Mouse (Mus musculus) intestine, embryonic 14.5 days (tissue): ENCODE results near the gene Trim30b. TPM values are rescaled to one million over a fixed set of nuclear protein-coding genes. Genes with fewer than 3 reads are reported as not detected.
"Not testable (repeated sequence)": the region's sequence is repeated elsewhere in the genome, so short reads cannot be mapped to it uniquely, and the experiment has no call there.

ENCODE experiments used
- ATAC-seq: fragments of 200-750 bp; cut with Nextera tagmentation; replicated peaks from 2 replicates; pipeline ENCODE4 v1.8.0; 2017; ENCODE audit warnings: low read depth, moderate number of reproducible peaks, moderate TSS enrichment, moderate library complexity; ENCODE audit not compliant: low FRiP score, low TSS enrichment
- DNase-seq: peaks from one replicate; pipeline ENCODE4 v3.0.0-alpha.2; 2018; ENCODE audit warnings: low spot score
- H3K27ac ChIP-seq: fragments of 300-500 bp; sonication (generic); 2 replicates; pipeline ENCODE4 v1.5.1; 2014; ENCODE audit warnings: low read depth, mild to moderate bottlenecking, control low read depth
- H3K27me3 ChIP-seq: fragments of 300-500 bp; sonication (generic); replicated peaks from 2 replicates; pipeline ENCODE4 v1.6.1; 2014; ENCODE audit warnings: low read length, control low read depth; ENCODE audit not compliant: control insufficient read depth, insufficient read depth
- H3K36me3 ChIP-seq: fragments of 300-500 bp; sonication (generic); 2 replicates; pipeline ENCODE4 v1.6.1; 2014; ENCODE audit warnings: low read length, control low read depth; ENCODE audit not compliant: control insufficient read depth, insufficient read depth
- H3K4me1 ChIP-seq: fragments of 300-500 bp; sonication (generic); replicated peaks from 2 replicates; pipeline ENCODE4 v1.6.1; 2014; ENCODE audit warnings: low read length, control low read depth, mixed read lengths; ENCODE audit not compliant: control insufficient read depth, insufficient read depth
- H3K4me2 ChIP-seq: fragments of 300-500 bp; sonication (generic); 2 replicates; pipeline ENCODE4 v1.6.1; 2014; ENCODE audit warnings: low read length
- H3K4me3 ChIP-seq: fragments of 300-500 bp; sonication (generic); 2 replicates; pipeline ENCODE4 v1.5.1; 2014; ENCODE audit warnings: low read depth, low read length, control low read depth, mixed read lengths
- H3K9ac ChIP-seq: fragments of 300-500 bp; sonication (generic); 2 replicates; pipeline ENCODE4 v1.6.1; 2014; ENCODE audit warnings: mild to moderate bottlenecking, low read length
- H3K9me3 ChIP-seq: fragments of 300-500 bp; sonication (generic); 2 replicates; pipeline ENCODE4 v1.6.1; 2016; ENCODE audit warnings: low read length, control low read depth; ENCODE audit not compliant: control insufficient read depth
- WGBS: fragments of 180-500 bp; shearing (Covaris S2); extraction: QIAGEN DNeasy Blood & Tissue Kit; methylation state at CpG from one replicate; pipeline ENCODE4 v1.1.7; 2014; 5-methylcytosine and 5-hydroxymethylcytosine counted together
- polyA plus RNA-seq: library from polyadenylated mRNA; unstranded; fragments of >200 nt; fragmentation: Nextera tagmentation; extraction: Ambion mirVana; gene quantifications from 2 replicates; pipeline ENCODE4 v1.2.1, GENCODE M21; 2014

The Trim30b gene
- polyA plus RNA-seq, 1 experiment from 2014 or later: 0.14 TPM

DNA sequence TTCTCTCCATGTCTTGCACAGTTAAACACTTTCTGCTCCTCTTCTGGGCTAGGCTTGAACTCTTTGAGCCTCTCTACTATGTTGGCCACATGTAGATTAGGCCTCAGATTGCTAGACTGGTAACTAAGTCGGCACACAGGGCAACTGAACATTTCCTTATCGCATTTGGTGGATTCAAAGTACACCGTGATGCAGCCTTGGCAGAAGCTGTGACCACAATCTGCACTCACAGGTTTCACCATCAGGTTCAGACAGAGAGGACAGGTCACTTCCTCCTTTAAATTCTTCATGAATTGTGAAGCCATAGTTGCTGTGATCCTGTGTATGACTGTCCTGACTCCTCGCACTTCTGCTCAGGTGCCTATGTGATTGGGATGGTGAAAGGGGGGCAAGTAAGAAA lies 21.6 kb downstream of the Trim30b start:
- 88% methylated on average over 4 of the region's 4 CpGs for WGBS
- not testable (repeated sequence) for H3K27ac ChIP-seq, H3K9me3 ChIP-seq

DNA sequence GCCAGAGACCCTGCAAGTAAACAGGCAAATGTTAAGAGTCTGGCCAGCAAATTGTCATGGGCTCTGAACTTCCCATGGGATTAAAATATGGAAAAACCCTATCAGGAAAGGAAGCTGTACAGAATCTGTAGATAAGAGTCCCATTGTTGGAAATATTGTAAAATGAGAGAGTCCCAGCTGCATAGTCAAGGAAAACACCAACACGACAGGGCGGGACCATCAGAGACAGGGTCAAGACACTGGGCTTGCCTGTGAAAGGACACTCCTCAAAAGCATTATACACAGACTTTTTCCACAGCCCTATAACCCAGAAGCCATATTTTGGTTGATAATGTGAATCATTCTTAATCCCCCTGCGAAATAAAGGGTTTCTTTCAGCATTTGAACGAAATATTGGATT lies 28.9 kb downstream of the Trim30b start:
- H3K27ac ChIP-seq, H3K4me1 ChIP-seq, H3K36me3 ChIP-seq, ATAC-seq, H3K9ac ChIP-seq, H3K4me2 ChIP-seq, H3K9me3 ChIP-seq, H3K27me3 ChIP-seq, DNase-seq, H3K4me3 ChIP-seq: not testable (repeated sequence)
- WGBS: 84% methylated on average over 2 of the region's 4 CpGs

More for the DNA sequence above, 21.6 kb downstream of the Trim30b start:
- DNase-seq, ATAC-seq, H3K9ac ChIP-seq, H3K36me3 ChIP-seq, H3K4me3 ChIP-seq, H3K4me2 ChIP-seq, H3K27me3 ChIP-seq, H3K4me1 ChIP-seq: not testable (repeated sequence)

DNA sequence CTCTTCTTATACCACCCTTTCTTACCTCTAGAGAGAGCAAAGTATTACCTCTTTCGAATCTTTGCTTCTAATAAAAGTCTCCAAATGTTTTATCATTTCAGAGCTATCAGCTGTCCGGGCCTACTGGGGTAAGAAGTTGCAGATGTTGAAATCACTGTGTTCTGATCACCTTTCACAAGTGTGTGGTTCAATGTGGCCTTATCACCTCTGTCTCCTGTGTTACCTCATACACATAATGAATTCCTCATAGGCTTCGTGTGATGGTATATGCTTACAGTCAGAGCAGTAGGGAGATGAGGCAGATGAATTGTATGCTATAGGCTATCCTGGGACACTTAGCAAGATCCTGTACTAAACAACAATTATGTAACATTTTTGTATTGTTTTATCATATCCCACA lies 34.1 kb downstream of the Trim30b start:
- 85% methylated on average over 3 of the region's 3 CpGs for WGBS
- not testable (repeated sequence) for H3K9ac ChIP-seq, H3K36me3 ChIP-seq, H3K4me2 ChIP-seq, DNase-seq, H3K9me3 ChIP-seq, H3K27ac ChIP-seq, H3K27me3 ChIP-seq, H3K4me3 ChIP-seq, ATAC-seq, H3K4me1 ChIP-seq

DNA sequence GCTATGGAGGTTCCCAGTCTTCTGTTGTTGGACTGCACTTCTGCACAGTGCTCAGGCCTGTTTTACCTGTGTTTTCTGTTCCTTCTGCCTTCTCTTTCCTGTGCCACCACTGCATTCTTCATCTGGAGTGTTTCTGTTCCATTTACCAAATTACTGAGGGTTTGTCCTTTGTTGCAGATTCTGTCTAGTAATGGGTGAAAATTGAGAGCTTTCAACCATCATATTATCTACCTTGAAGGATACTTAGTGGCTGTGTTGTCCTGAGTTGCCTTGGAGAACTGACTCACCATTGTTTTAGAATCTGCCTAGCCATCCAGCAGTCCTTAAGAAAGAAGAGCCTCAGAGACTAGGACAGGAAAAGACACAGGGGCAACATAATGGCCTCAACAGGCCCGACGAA lies 40.5 kb downstream of the Trim30b start, which contains the start of gene Trim34b:
Gene Trim34b (plus strand): TSS at position 301 of the 400 bp plus-strand sequence.
- not testable (repeated sequence) for H3K9me3 ChIP-seq, ATAC-seq

DNA sequence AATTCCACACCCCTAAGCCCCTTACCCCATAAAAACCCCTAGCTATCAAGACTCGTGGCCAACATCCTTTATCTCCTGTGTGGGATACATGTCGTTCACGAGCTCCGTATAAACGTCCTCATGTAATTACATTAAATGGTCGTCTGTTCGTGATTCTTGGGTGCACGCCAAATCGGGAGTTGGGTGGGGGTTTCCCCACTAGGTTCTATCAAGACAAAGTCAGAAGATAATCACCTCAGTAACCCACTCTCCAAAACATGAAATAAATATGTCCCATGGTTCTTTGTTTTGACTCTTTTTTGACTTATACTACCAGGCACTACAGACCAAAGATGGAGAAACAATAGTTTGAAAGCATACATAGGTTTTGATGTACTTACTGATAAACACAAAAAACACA lies 47.7 kb downstream of the Trim30b start:
- DNase-seq (no peak), ATAC-seq (no peak)
- Histone ChIP-seq H3K9me3 (no peaks in the 10 kb centered on the region), H3K36me3 (no peaks in the 10 kb centered on the region), H3K9ac (no peak overlapping the region), H3K27ac (no peak overlapping the region), H3K4me3 (no peak overlapping the region), H3K4me1 (no peaks in the 10 kb centered on the region), H3K27me3 (no peaks in the 10 kb centered on the region), H3K4me2 (no peak overlapping the region)
- WGBS: 62% methylated on average over 9 of the region's 9 CpGs

More for the DNA sequence above, 40.5 kb downstream of the Trim30b start, which contains the start of gene Trim34b:
- not testable (repeated sequence) for H3K4me1 ChIP-seq, H3K4me3 ChIP-seq, H3K9ac ChIP-seq, H3K27ac ChIP-seq, H3K4me2 ChIP-seq, DNase-seq, H3K27me3 ChIP-seq, H3K36me3 ChIP-seq
- 82% methylated on average over 2 of the region's 2 CpGs for WGBS

DNA sequence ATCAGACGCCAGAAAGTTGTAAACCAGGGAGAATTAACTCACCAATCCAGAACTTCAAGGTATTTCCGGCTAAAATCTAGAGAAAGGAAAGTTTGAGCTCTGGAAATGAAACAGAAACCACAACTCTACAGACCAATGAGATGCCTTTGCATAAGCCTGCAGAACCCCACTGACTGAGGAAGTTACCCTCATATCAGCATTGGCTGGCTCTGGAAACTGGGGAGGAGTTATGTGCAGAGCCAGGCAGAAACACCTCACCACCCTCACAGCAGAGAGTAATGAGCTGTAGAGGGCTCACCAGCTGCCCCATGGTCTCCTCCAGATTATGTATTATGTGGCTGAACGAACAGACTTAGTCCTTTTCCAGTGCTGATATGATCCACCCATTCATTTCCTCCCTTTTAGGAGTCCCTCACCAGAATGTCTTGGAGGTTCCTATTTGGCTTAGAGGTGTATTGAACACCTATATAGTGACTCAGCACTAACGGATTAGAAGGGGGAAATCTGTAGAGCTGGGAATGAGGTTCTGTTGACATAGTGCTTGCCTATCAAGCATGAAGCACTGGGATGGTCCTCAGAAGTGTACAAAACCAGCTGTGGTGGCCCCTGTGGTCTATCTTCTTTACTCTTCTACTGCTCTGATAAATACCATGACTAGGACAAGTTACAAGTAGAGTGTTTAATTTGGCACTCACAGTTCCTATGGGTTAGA lies 54.2 kb downstream of the Trim30b start, which contains the start of gene Trim12a:
Gene Trim12a (minus strand): TSS at position 98 of the 712 bp plus-strand sequence.
- Histone ChIP-seq H3K4me3 (peak within 1 kb of the TSS; percentile 44), H3K9ac (peak within 1 kb of the TSS; percentile 41; the same call in 1 of the 2 replicates), H3K4me2 (peak within 1 kb of the TSS; percentile 50)
- H3K9me3 ChIP-seq, H3K36me3 ChIP-seq, H3K4me1 ChIP-seq, H3K27me3 ChIP-seq, DNase-seq, H3K27ac ChIP-seq: not testable (repeated sequence)
- 21% methylated on average over 4 of the region's 4 CpGs for WGBS
- peak; percentile 84 for ATAC-seq

DNA sequence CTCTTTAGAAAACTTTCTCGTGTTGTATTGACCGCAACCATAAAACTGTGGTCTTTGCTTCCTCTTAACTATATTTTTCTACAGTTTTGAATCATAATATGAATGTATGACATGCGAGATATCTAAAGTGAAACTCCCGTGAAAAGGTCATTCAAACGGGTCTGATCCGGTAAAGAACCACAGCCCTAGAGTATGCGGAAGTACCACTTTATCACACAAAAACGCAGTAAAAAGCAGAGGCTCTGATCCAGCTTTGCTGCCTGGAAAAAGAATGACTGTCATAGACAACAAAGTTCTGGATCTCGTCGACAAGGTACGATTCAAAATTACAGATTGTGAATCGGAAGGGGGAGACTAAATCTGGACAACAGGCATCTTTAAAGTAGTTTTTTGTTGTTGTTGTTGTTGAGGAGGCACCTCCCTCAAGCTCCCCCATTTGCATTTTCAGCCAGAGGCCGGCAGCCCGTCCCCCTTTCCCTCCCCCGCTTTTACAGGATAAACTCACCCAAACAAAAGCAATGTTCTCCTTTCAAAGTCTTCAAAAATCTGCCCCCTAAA lies 54.8 kb downstream of the Trim30b start:
- Histone ChIP-seq H3K4me1 (no peaks in the 10 kb centered on the region), H3K36me3 (no peaks in the 10 kb centered on the region), H3K9me3 (no peaks in the 10 kb centered on the region), H3K27me3 (no peaks in the 10 kb centered on the region), H3K4me3 (peak overlapping the region; percentile 44), H3K9ac (peak overlapping the region; percentile 41; the same call in 1 of the 2 replicates), H3K27ac (no peak overlapping the region), H3K4me2 (peak overlapping the region; percentile 50)
- 8% methylated on average over 15 of the region's 15 CpGs for WGBS
- peak; percentile 60; the same call in 1 of the 2 replicates for ATAC-seq
- peak; percentile 58 for DNase-seq
